Mouse (Mus musculus) stomach, postnatal 0 days (tissue): Measurements from ENCODE around the gene Eid3.

Source experiments
- CTCF ChIP-seq: IDR thresholded peaks from 2 replicates; pipeline ENCODE4 v1.5.1; 2016; ENCODE audit warnings: antibody characterized with exemption, low read depth, mild to moderate bottlenecking, moderate library complexity
- EP300 ChIP-seq: optimal IDR thresholded peaks from 2 replicates; pipeline ENCODE3; 2016; ENCODE audit warnings: antibody characterized with exemption

DNA sequence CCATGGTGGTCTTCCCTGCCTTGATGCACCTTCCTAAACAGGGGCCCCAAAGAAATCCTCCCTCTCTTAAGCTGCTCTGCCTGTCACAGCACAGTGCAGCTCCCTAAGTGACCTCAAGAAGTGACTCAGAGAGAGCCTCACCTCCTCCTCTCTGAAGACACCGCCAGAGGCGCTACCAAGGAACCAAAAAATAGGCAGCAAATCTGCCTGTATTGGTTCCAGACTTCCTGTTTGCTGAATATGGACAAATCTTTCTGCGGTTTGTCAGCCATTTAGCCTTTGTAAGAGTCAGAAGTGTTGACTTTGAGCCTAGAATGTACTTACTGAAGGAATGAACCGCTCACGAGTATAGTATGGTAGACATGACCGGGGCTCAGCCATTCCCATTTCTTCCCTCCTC is 47.3 kb downstream of the Eid3 start:
- TF ChIP-seq CTCF = no peak
- TF ChIP-seq EP300 = no peak
